Mouse (Mus musculus): ENCODE data around the gene A030003K21Rik.

- no peak for TF ChIP-seq CTCF (IDR thresholded peaks at IDR 0.05; ENCODE audit: low read depth, low read length)
- no peak for TF ChIP-seq GATA1 (IDR thresholded peaks at IDR 0.05; ENCODE audit: borderline replicate concordance, low read length)
- no peak for TF ChIP-seq POLR2AphosphoS5 (IDR thresholded peaks at IDR 0.05; ENCODE audit: insufficient replicate concordance, low read depth, low read length)
- TF ChIP-seq TAL1 (conservative IDR thresholded peaks at IDR 0.05; ENCODE audit: low read depth, low read length) = no peak
Observed at GRCm38 (mm10) chr1:82974342-82974741, 31.2 kb upstream of the A030003K21Rik start.

Measured in G1E (cell line).